7 mouse cellular contexts compared by ENCODE assay signal in the genomic region with DNA sequence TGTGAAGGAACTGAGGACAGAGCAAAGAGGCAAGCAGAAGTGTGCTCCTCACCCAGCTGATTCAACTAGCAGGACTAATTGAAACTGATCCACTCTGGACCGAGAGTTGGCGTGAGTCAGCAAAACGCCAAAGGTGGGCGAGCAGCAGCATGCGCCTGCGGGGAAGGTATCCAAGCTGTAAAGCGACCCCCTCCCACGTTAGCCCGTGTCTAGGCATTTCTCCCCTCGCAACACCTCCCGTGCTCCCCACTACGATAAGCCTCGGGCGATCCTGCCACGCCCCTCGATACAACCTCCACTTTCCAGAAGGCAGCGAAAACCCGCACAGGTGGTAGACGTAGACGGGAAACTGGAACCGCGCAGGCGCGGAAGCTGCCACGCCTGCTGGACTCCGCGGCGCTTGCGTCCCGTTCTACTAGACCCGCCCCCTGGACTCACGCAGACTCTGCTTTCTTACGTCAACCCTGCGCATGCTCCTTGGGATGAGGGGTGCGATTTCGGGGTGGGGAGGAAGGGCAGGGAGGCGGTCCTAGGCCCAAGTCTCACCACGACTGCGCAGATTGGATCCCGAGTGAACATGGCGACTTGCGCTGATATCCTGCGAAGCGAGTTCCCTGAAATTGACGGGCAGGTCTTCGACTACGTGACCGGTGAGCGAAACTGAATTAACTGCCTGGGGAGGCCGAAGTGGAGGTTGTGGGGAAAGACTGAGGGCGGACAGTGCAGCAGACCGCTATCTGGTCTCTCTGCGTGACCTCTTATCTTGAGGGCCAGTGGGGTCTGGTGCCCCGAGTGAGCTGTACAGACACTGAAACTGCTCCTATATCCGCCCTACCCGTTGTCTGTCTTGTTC. TPM values are rescaled to one million over a fixed set of nuclear protein-coding genes. Genes with fewer than 3 reads are reported as not detected.
DNase-seq lines count a peak whose midpoint lies in the region; ATAC-seq lines count a peak whose summit lies in the region.

A gene (plus strand): TSS at position 482 of the 853 bp plus-strand sequence.

- H3K4me2 ChIP-seq in embryonic facial prominence, embryonic 12.5 days (replicated peaks) = peak within 1 kb of the TSS; percentile 78
- H3K4me2 ChIP-seq in limb, embryonic 11.5 days (ENCODE audit: low read depth, severe bottlenecking) = peak within 1 kb of the TSS; percentile 90
- peak within 1 kb of the TSS; percentile 90 for H3K4me2 ChIP-seq in midbrain, embryonic 14.5 days (ENCODE audit: low read length)

- H3K9ac ChIP-seq in embryonic facial prominence, embryonic 12.5 days = peak within 1 kb of the TSS; percentile 86
- peak within 1 kb of the TSS; percentile 76 for H3K9ac ChIP-seq in limb, embryonic 11.5 days (ENCODE audit: low read length)
- peak within 1 kb of the TSS; percentile 77 for H3K9ac ChIP-seq in midbrain, embryonic 14.5 days (replicated peaks; ENCODE audit: low read length)

- H3K36me3 ChIP-seq in embryonic facial prominence, embryonic 12.5 days = peaks cover 62% of the 10 kb centered on the region
- peaks cover 24% of the 10 kb centered on the region for H3K36me3 ChIP-seq in limb, embryonic 11.5 days (ENCODE audit: control insufficient read depth, insufficient read depth, low read length)
- peaks cover 57% of the 10 kb centered on the region for H3K36me3 ChIP-seq in midbrain, embryonic 14.5 days (ENCODE audit: control insufficient read depth, insufficient read depth, low read length)

- peak within 1 kb of the TSS; percentile 81 for H3K4me3 ChIP-seq in embryonic facial prominence, embryonic 12.5 days
- peak within 1 kb of the TSS; percentile 84 for H3K4me3 ChIP-seq in limb, embryonic 11.5 days (ENCODE audit: low read depth, low read length)
- H3K4me3 ChIP-seq in midbrain, embryonic 14.5 days (replicated peaks; ENCODE audit: low read depth, low read length) = peak within 1 kb of the TSS; percentile 84

- DNase-seq in adrenal gland, postnatal 25 days = peak; percentile 97
- peak; percentile 100 for DNase-seq in heart, adult 11 months
- peak; percentile 96 for DNase-seq in kidney, adult 18-20 months
- DNase-seq in limb, embryonic 11.5 days (ENCODE audit: low spot score) = peak; percentile 97
- DNase-seq in midbrain, embryonic 14.5 days = peak; percentile 100
- DNase-seq in spleen, adult 18-20 months = peak; percentile 93 to 97

- under 1% methylated on average over 56 of the region's 56 CpGs for WGBS in embryonic facial prominence, embryonic 12.5 days
- under 1% methylated on average over 56 of the region's 56 CpGs for WGBS in limb, embryonic 11.5 days
- under 1% methylated on average over 56 of the region's 56 CpGs for WGBS in midbrain, embryonic 14.5 days

- no peaks in the 10 kb centered on the region for H3K27me3 ChIP-seq in embryonic facial prominence, embryonic 12.5 days
- no peaks in the 10 kb centered on the region for H3K27me3 ChIP-seq in limb, embryonic 11.5 days (ENCODE audit: control insufficient read depth, insufficient read depth, low read length)
- H3K27me3 ChIP-seq in midbrain, embryonic 14.5 days (ENCODE audit: control insufficient read depth, insufficient read depth, low read length) = no peaks in the 10 kb centered on the region

- ATAC-seq in embryonic facial prominence, embryonic 12.5 days (ENCODE audit: insufficient number of reproducible peaks, insufficient read depth, low FRiP score, low TSS enrichment) = peak; percentile 97
- ATAC-seq in limb, embryonic 11.5 days (ENCODE audit: insufficient number of reproducible peaks, low FRiP score, low TSS enrichment, low read depth) = peak; percentile 97
- ATAC-seq in midbrain, embryonic 14.5 days (ENCODE audit: low FRiP score, low TSS enrichment) = peak; percentile 99

- H3K4me1 ChIP-seq in embryonic facial prominence, embryonic 12.5 days = peaks cover 15% of the 10 kb centered on the region
- H3K4me1 ChIP-seq in limb, embryonic 11.5 days (ENCODE audit: control insufficient read depth, insufficient read depth, low read length) = peaks cover 4% of the 10 kb centered on the region
- H3K4me1 ChIP-seq in midbrain, embryonic 14.5 days (ENCODE audit: control insufficient read depth, insufficient read depth, low read length) = peaks cover 10% of the 10 kb centered on the region

- no peaks in the 10 kb centered on the region for H3K9me3 ChIP-seq in embryonic facial prominence, embryonic 12.5 days
- no peaks in the 10 kb centered on the region for H3K9me3 ChIP-seq in limb, embryonic 11.5 days (ENCODE audit: control insufficient read depth, low read length)
- H3K9me3 ChIP-seq in midbrain, embryonic 14.5 days (ENCODE audit: control insufficient read depth, low read length) = no peaks in the 10 kb centered on the region

- H3K27ac ChIP-seq in embryonic facial prominence, embryonic 12.5 days = peak within 1 kb of the TSS; percentile 57
- no peak within 1 kb of the TSS for H3K27ac ChIP-seq in limb, embryonic 11.5 days (replicated peaks; ENCODE audit: low read depth, low read length)
- H3K27ac ChIP-seq in midbrain, embryonic 14.5 days (replicated peaks; ENCODE audit: low read depth, low read length) = peak within 1 kb of the TSS; percentile 60

RNA-seq across cellular contexts. Expression of the gene that starts here (rescaled TPM):
- 87.3 and 101 TPM in 2 replicates for total RNA-seq in adrenal gland, postnatal 25 days (2021)
- 72.4 and 79.1 TPM in 2 replicates for polyA plus RNA-seq in embryonic facial prominence, embryonic 12.5 days (2016; fragmentation: Nextera tagmentation; extraction: Ambion mirVana)
- polyA plus RNA-seq in limb, embryonic 11.5 days (2014; fragmentation: Nextera tagmentation; extraction: Ambion mirVana) = 51.4 and 52.6 TPM in 2 replicates
- polyA plus RNA-seq in midbrain, embryonic 14.5 days (2014; fragmentation: Nextera tagmentation; extraction: Ambion mirVana) = 69.6 and 79.9 TPM in 2 replicates
